Mouse (Mus musculus) embryonic facial prominence, embryonic 13.5 days (tissue): Measurements from ENCODE around the gene Rcan2. TPM values are rescaled to one million over a fixed set of nuclear protein-coding genes. Genes with fewer than 3 reads are reported as not detected.

Source experiments
- ATAC-seq: fragments of 200-750 bp; cut with Nextera tagmentation; 2 replicates; pipeline ENCODE4 v1.8.0; 2017; ENCODE audit warnings: low read depth; ENCODE audit not compliant: insufficient number of reproducible peaks, insufficient read depth, low FRiP score, low TSS enrichment
- H3K27ac ChIP-seq: fragments of 300-500 bp; sonication (generic); 2 replicates; pipeline ENCODE4 v1.5.1; 2015; ENCODE audit warnings: moderate library complexity, mild to moderate bottlenecking, inconsistent platforms
- H3K27me3 ChIP-seq: fragments of 300-500 bp; sonication (generic); 2 replicates; pipeline ENCODE4 v1.6.1; 2015; ENCODE audit warnings: mild to moderate bottlenecking, inconsistent platforms
- H3K36me3 ChIP-seq: fragments of 300-500 bp; sonication (generic); 2 replicates; pipeline ENCODE4 v1.6.1; 2015; ENCODE audit warnings: mild to moderate bottlenecking, inconsistent platforms
- H3K4me1 ChIP-seq: fragments of 300-500 bp; sonication (generic); 2 replicates; pipeline ENCODE4 v1.6.1; 2015; ENCODE audit warnings: inconsistent platforms
- H3K4me2 ChIP-seq: fragments of 300-500 bp; sonication (generic); 2 replicates; pipeline ENCODE4 v1.6.1; 2015; ENCODE audit warnings: moderate library complexity, mild to moderate bottlenecking, inconsistent platforms
- H3K4me3 ChIP-seq: fragments of 300-500 bp; sonication (generic); 2 replicates; pipeline ENCODE4 v1.5.1; 2015; ENCODE audit warnings: mild to moderate bottlenecking, inconsistent platforms
- H3K9ac ChIP-seq: fragments of 300-500 bp; sonication (generic); 2 replicates; pipeline ENCODE4 v1.6.1; 2015; ENCODE audit warnings: mild to moderate bottlenecking, inconsistent platforms
- H3K9me3 ChIP-seq: fragments of 300-500 bp; sonication (generic); 2 replicates; pipeline ENCODE4 v1.6.1; 2016; ENCODE audit warnings: inconsistent platforms
- WGBS: fragments of 180-500 bp; shearing (Covaris S2); methylation state at CpG from one replicate; pipeline ENCODE4 v1.1.7; 2015; ENCODE audit warnings: mixed read lengths; 5-methylcytosine and 5-hydroxymethylcytosine counted together
- polyA plus RNA-seq: library from polyadenylated mRNA; unstranded; fragments of >200 nt; fragmentation: Nextera tagmentation; extraction: Ambion mirVana; gene quantifications from 2 replicates; pipeline ENCODE4 v1.2.1, GENCODE M21; 2015

Rcan2 gene
- polyA plus RNA-seq, 1 experiment from 2014 or later = 5.4 TPM

DNA sequence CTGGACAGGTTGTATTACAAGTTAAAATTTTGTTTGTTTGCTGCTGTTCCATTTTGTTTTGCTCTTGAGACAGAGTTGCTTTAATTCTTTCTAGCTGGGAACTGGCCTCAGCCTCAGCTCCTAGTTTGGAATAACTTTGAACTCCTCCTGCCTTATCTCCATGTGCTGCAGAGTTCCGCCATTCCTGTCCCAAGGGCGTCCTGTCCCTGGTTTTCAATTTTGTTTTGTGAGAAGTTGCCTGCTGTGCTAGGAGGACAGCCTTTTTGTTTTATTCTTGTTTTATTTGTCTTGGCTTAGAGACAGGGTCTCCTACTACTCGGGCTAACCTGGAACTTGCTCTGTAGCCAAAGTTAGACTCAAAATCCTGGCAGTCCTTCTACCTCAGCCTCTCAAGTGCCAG lies 26.1 kb downstream of the Rcan2 start:
- H3K4me2 ChIP-seq = no peak overlapping the region
- no peak overlapping the region for H3K27ac ChIP-seq
- no peaks in the 10 kb centered on the region for H3K27me3 ChIP-seq
- WGBS = 59% methylated on average over 3 of the region's 3 CpGs
- no peaks in the 10 kb centered on the region for H3K36me3 ChIP-seq
- no peak overlapping the region for H3K9ac ChIP-seq
- no peak overlapping the region for H3K4me3 ChIP-seq
- no peak for ATAC-seq
- H3K4me1 ChIP-seq = no peaks in the 10 kb centered on the region
- no peaks in the 10 kb centered on the region for H3K9me3 ChIP-seq

GRCm38 (mm10) chr17:43832401-43833124 lies 31.4 kb downstream of the Rcan2 start:
- Histone ChIP-seq H3K9ac (no peak overlapping the region), H3K4me2 (no peak overlapping the region), H3K27ac (no peak overlapping the region), H3K4me3 (no peak overlapping the region), H3K9me3 (no peaks in the 10 kb centered on the region), H3K36me3 (no peaks in the 10 kb centered on the region), H3K4me1 (no peaks in the 10 kb centered on the region), H3K27me3 (no peaks in the 10 kb centered on the region)
- ATAC-seq = no peak
- 77% methylated on average over 15 of the region's 15 CpGs for WGBS

DNA sequence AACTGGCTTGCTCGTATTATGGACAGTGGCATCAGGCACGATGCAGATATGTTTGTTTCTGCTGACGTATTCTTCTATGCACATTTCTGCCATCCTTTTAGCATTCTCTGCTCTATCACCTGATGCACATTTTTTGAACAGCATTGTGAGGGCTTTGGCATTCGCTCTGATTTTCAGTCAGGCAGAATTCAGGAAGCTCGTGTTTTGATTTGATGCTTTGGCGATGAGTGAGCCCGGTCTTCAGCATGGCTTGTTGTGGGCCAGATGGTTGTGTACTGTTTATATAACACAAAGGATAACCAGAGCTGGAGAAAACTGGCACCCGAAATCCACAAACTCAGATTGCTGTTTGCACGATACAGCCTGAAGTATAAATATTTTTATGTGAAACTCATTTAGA lies 39.1 kb downstream of the Rcan2 start:
- Histone ChIP-seq H3K4me1 (no peaks in the 10 kb centered on the region), H3K9ac (no peak overlapping the region), H3K9me3 (no peaks in the 10 kb centered on the region), H3K4me2 (no peak overlapping the region), H3K4me3 (no peak overlapping the region), H3K36me3 (no peaks in the 10 kb centered on the region), H3K27me3 (no peaks in the 10 kb centered on the region), H3K27ac (no peak overlapping the region)
- WGBS = 89% methylated on average over 9 of the region's 9 CpGs
- ATAC-seq = no peak

DNA sequence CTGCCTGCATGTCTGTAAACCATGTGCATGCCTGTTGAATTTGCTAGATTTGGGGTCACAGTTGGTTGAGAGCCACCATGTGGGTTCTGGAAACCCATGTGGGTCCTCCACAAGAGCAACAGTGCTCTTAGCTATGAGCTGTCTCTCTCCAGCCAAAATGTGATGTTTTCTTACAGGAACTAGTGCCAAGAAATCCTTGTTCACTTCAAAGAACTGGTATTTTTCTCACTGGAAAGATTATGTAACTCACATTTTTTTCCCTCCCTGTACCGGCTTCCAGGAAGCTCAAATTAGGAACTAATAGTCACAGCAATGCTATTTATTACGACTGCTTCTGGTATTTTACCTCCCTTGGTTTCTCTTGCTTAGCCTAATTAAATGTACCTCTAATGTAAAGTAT lies 45.6 kb downstream of the Rcan2 start:
- 45% methylated on average over 2 of the region's 2 CpGs for WGBS
- no peak overlapping the region for H3K4me2 ChIP-seq
- H3K9me3 ChIP-seq = no peaks in the 10 kb centered on the region
- H3K27ac ChIP-seq = no peak overlapping the region
- ATAC-seq = no peak
- H3K9ac ChIP-seq = no peak overlapping the region
- H3K4me1 ChIP-seq = no peaks in the 10 kb centered on the region
- no peak overlapping the region for H3K4me3 ChIP-seq
- no peaks in the 10 kb centered on the region for H3K36me3 ChIP-seq
- H3K27me3 ChIP-seq = no peaks in the 10 kb centered on the region

DNA sequence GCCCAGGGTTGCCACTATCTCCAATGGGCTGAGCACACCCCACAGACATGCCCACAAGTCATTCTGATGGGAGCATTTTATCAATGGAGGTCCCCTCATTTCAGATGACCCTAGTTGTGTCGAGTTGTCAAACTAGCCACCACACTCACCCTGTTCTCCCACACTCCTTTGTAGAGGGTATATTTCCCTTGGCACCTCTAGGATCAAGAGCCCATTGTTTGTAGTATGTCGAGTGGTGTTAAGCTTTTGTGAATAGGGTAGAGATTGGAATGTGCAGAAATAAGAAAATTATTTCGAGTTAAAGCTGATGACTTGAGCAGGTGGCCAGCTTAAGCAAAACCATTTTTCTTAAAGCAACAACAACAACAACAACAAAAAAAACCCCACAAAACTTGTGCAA lies 47.8 kb downstream of the Rcan2 start:
- Histone ChIP-seq H3K4me2 (no peak overlapping the region), H3K9ac (no peak overlapping the region), H3K36me3 (no peaks in the 10 kb centered on the region), H3K4me1 (no peaks in the 10 kb centered on the region), H3K4me3 (no peak overlapping the region), H3K27ac (no peak overlapping the region), H3K9me3 (no peaks in the 10 kb centered on the region), H3K27me3 (no peaks in the 10 kb centered on the region)
- no peak for ATAC-seq
- 62% methylated on average over 3 of the region's 3 CpGs for WGBS

DNA sequence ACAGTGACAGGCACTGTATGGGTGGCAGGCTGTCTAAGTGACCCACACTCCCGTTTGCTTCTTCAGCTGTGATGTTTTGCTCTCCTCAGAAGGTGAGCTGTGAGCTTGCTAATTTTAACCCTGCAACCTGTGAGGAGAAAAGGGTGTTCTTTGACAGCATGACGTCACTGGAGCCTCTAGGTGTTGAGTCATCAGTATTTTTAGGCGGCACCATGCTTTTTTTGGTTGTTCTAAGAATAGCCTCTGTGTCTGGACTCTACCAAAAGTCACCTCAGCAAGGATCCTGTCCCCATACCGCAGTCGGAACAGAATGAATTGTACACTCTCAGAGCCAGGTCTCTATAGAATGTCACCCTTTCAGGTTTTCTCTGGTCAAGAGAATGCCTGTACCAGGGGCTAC lies 54.0 kb downstream of the Rcan2 start:
- no peaks in the 10 kb centered on the region for H3K9me3 ChIP-seq
- 82% methylated on average over 5 of the region's 5 CpGs for WGBS
- no peaks in the 10 kb centered on the region for H3K36me3 ChIP-seq
- H3K4me1 ChIP-seq = no peaks in the 10 kb centered on the region
- no peak for ATAC-seq
- no peaks in the 10 kb centered on the region for H3K27me3 ChIP-seq
- no peak overlapping the region for H3K9ac ChIP-seq
- no peak overlapping the region for H3K4me2 ChIP-seq
- no peak overlapping the region for H3K27ac ChIP-seq
- H3K4me3 ChIP-seq = no peak overlapping the region

DNA sequence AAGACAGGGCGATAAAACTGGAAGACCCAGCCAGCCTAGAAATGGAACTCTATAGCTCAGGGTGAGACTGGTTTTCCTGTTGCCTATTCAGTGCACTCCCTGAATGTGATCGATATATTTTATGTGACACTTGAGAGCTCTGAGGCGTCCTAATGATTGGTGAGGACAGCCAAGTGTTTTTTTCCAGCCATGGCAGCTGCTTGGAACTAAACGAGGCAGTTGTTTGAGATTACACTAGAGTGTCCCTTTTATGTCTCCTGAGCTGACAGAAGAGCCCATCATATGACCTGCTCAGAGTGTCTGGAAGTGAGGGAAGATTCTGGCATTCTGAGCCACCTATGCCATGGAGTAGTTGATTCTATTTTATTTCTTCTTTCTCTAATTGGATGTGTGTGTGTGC lies 54.9 kb downstream of the Rcan2 start:
- no peaks in the 10 kb centered on the region for H3K9me3 ChIP-seq
- ATAC-seq = no peak
- H3K9ac ChIP-seq = no peak overlapping the region
- no peaks in the 10 kb centered on the region for H3K4me1 ChIP-seq
- H3K4me2 ChIP-seq = no peak overlapping the region
- no peaks in the 10 kb centered on the region for H3K27me3 ChIP-seq
- WGBS = 73% methylated on average over 4 of the region's 4 CpGs
- no peaks in the 10 kb centered on the region for H3K36me3 ChIP-seq
- no peak overlapping the region for H3K4me3 ChIP-seq
- no peak overlapping the region for H3K27ac ChIP-seq

DNA sequence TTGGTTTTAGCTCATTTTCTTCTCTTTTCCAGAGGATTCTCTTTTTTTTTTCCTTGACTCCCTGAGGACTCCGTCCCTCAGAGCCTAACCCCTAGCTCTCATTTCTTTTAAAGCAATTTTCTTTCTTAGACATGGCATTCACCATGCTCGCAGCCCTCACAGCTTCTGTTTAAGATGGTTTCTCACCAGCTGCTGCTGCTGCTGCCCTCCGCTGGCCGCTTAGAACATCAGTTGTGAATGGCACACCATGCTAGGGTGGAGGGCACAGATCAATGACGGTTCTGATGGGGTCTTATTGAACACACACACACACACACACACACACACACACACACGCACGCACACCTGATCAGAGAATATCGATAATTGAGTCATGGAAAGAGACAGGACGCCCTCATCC lies 67.7 kb downstream of the Rcan2 start:
- Histone ChIP-seq H3K9ac (no peak overlapping the region), H3K27ac (no peak overlapping the region), H3K4me1 (no peaks in the 10 kb centered on the region), H3K4me2 (no peak overlapping the region), H3K36me3 (no peaks in the 10 kb centered on the region), H3K9me3 (no peaks in the 10 kb centered on the region), H3K27me3 (no peaks in the 10 kb centered on the region), H3K4me3 (no peak overlapping the region)
- WGBS = 87% methylated on average over 9 of the region's 9 CpGs
- ATAC-seq = no peak

- H3K27me3 ChIP-seq = no peaks in the 10 kb centered on the region
- ATAC-seq = no peak
- H3K36me3 ChIP-seq = no peaks in the 10 kb centered on the region
- no peak overlapping the region for H3K9ac ChIP-seq
- H3K27ac ChIP-seq = no peak overlapping the region
- no peaks in the 10 kb centered on the region for H3K4me1 ChIP-seq
- no peaks in the 10 kb centered on the region for H3K9me3 ChIP-seq
- H3K4me3 ChIP-seq = no peak overlapping the region
- H3K4me2 ChIP-seq = no peak overlapping the region
- WGBS = 22% methylated on average over 5 of the region's 5 CpGs
Observed at GRCm38 (mm10) chr17:43869677-43870076, 68.5 kb downstream of the Rcan2 start.

DNA sequence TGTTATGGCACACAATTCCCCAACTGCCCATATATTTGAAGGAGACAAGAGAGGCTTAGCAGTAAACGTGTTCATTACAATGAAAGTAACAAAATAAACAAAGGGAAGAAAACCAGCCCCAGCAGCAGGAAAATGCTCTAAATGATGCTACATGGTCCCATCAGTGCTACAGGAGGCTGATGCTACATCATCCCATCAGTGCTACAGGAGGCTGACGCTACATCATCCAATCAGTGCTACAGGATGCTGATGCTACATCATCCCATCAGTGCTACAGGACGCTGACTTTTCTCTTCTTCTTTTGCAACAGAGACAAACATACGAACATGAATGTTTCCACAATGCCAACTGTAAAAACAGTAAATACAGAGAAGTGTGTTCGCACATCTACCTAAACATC lies 73.3 kb downstream of the Rcan2 start:
- Histone ChIP-seq H3K4me3 (no peak overlapping the region), H3K27ac (no peak overlapping the region), H3K4me1 (no peaks in the 10 kb centered on the region), H3K27me3 (no peaks in the 10 kb centered on the region), H3K4me2 (no peak overlapping the region), H3K9me3 (no peaks in the 10 kb centered on the region), H3K9ac (no peak overlapping the region), H3K36me3 (no peaks in the 10 kb centered on the region)
- ATAC-seq = no peak
- 85% methylated on average over 5 of the region's 5 CpGs for WGBS

DNA sequence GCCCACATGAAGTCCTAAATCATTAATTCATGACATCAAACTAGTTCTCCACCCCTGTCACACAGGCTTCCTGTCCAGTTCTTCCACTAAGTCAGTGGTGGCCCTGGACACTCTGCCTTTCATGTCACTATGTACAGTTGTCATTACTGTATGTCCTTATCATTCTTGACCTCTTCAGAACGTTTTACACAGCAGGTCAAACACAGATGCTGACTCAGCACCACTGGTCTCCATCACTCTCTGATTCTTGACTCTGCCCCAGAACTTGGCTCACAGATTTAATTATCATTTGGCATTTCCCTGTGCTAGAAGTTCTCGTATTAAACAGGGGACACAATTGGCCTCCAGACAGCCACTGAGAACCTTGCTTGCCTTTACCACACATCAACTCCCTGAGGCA lies 76.3 kb downstream of the Rcan2 start:
- 56% methylated on average over 2 of the region's 2 CpGs for WGBS
- no peaks in the 10 kb centered on the region for H3K9me3 ChIP-seq
- H3K4me3 ChIP-seq = no peak overlapping the region
- H3K27ac ChIP-seq = no peak overlapping the region
- H3K9ac ChIP-seq = no peak overlapping the region
- H3K36me3 ChIP-seq = no peaks in the 10 kb centered on the region
- no peaks in the 10 kb centered on the region for H3K4me1 ChIP-seq
- H3K27me3 ChIP-seq = no peaks in the 10 kb centered on the region
- no peak overlapping the region for H3K4me2 ChIP-seq
- ATAC-seq = no peak

- no peaks in the 10 kb centered on the region for H3K27me3 ChIP-seq
- no peak overlapping the region for H3K27ac ChIP-seq
- H3K9ac ChIP-seq = no peak overlapping the region
- H3K36me3 ChIP-seq = no peaks in the 10 kb centered on the region
- peaks cover 7% of the 10 kb centered on the region; the same call in 1 of the 2 replicates for H3K4me1 ChIP-seq
- 9% methylated on average over 1 of the region's 1 CpGs for WGBS
- no peaks in the 10 kb centered on the region for H3K9me3 ChIP-seq
- no peak for ATAC-seq
- H3K4me3 ChIP-seq = no peak overlapping the region
- no peak overlapping the region for H3K4me2 ChIP-seq
Observed at GRCm38 (mm10) chr17:43883016-43883415, 81.9 kb downstream of the Rcan2 start.
